Mouse (Mus musculus) embryonic facial prominence, embryonic 11.5 days (tissue): ENCODE results near the gene Commd8. TPM values are rescaled to one million over a fixed set of nuclear protein-coding genes. Genes with fewer than 3 reads are reported as not detected.

Experiments used
- ATAC-seq: fragments of 200-750 bp; cut with Nextera tagmentation; replicated peaks from 2 replicates; pipeline ENCODE4 v1.8.0; 2017; ENCODE audit warnings: low read depth; ENCODE audit not compliant: insufficient number of reproducible peaks, low FRiP score, low TSS enrichment
- DNase-seq: peaks from one replicate; pipeline ENCODE4 v3.0.0-alpha.2; 2015; ENCODE audit warnings: low spot score
- H3K27ac ChIP-seq: fragments of 300-500 bp; sonication (generic); replicated peaks from 2 replicates; pipeline ENCODE4 v1.5.1; 2014; ENCODE audit warnings: mild to moderate bottlenecking, low read depth, low read length, control low read depth
- H3K27me3 ChIP-seq: fragments of 300-500 bp; sonication (generic); 2 replicates; pipeline ENCODE4 v1.6.1; 2014; ENCODE audit warnings: mild to moderate bottlenecking, low read length, moderate library complexity, mixed read lengths; ENCODE audit not compliant: control insufficient read depth, insufficient read depth
- H3K36me3 ChIP-seq: fragments of 300-500 bp; sonication (generic); replicated peaks from 2 replicates; pipeline ENCODE4 v1.6.1; 2014; ENCODE audit warnings: low read depth, mild to moderate bottlenecking, low read length, moderate library complexity, mixed read lengths; ENCODE audit not compliant: control insufficient read depth, insufficient read depth
- H3K4me1 ChIP-seq: fragments of 300-500 bp; sonication (generic); 2 replicates; pipeline ENCODE4 v1.6.1; 2014; ENCODE audit warnings: low read length, mixed read lengths; ENCODE audit not compliant: control insufficient read depth, insufficient read depth
- H3K4me2 ChIP-seq: fragments of 300-500 bp; sonication (generic); 2 replicates; pipeline ENCODE4 v1.6.1; 2014; ENCODE audit warnings: low read depth, mild to moderate bottlenecking, control low read depth, low read length, moderate library complexity
- H3K4me3 ChIP-seq: fragments of 300-500 bp; sonication (generic); 2 replicates; pipeline ENCODE4 v1.5.1; 2014; ENCODE audit warnings: low read depth, low read length, control low read depth
- H3K9ac ChIP-seq: fragments of 300-500 bp; sonication (generic); replicated peaks from 2 replicates; pipeline ENCODE4 v1.6.1; 2014; ENCODE audit warnings: mild to moderate bottlenecking, control low read depth, low read length
- H3K9me3 ChIP-seq: fragments of 300-500 bp; sonication (generic); replicated peaks from 2 replicates; pipeline ENCODE4 v1.6.1; 2016; ENCODE audit warnings: mild to moderate bottlenecking, low read length, inconsistent platforms, mixed read lengths; ENCODE audit not compliant: control insufficient read depth
- WGBS: fragments of 180-500 bp; shearing (Covaris S2); extraction: QIAGEN DNeasy Blood & Tissue Kit; methylation state at CpG from one replicate; pipeline ENCODE4 v1.1.7; 2014; 5-methylcytosine and 5-hydroxymethylcytosine counted together
- polyA plus RNA-seq: library from polyadenylated mRNA; unstranded; fragments of >200 nt; fragmentation: Nextera tagmentation; extraction: Ambion mirVana; gene quantifications from 2 replicates; pipeline ENCODE4 v1.2.1, GENCODE M21; 2014

Commd8 gene
- polyA plus RNA-seq, 1 experiment from 2014 or later: 218 TPM

- Histone ChIP-seq H3K36me3 (no peaks in the 10 kb centered on the region), H3K27ac (no peak overlapping the region), H3K4me1 (no peaks in the 10 kb centered on the region), H3K27me3 (no peaks in the 10 kb centered on the region), H3K4me2 (peak overlapping the region; percentile 71), H3K4me3 (peak overlapping the region; percentile 44), H3K9ac (peak overlapping the region; percentile 61), H3K9me3 (no peaks in the 10 kb centered on the region)
- ATAC-seq (peak; percentile 98), DNase-seq (peak; percentile 94)
- WGBS: 1% methylated on average over 32 of the region's 32 CpGs
Observed at GRCm38 (mm10) chr5:72203028-72203733, 35.2 kb upstream of the Commd8 start.

GRCm38 (mm10) chr5:72202016-72202415 is 34.0 kb upstream of the Commd8 start:
- Histone ChIP-seq H3K9ac (no peak overlapping the region), H3K27ac (no peak overlapping the region), H3K4me1 (no peaks in the 10 kb centered on the region), H3K36me3 (no peaks in the 10 kb centered on the region), H3K4me3 (no peak overlapping the region), H3K4me2 (no peak overlapping the region), H3K9me3 (no peaks in the 10 kb centered on the region), H3K27me3 (no peaks in the 10 kb centered on the region)
- ATAC-seq: no peak
- WGBS: 46% methylated on average over 10 of the region's 10 CpGs
- DNase-seq: no peak

GRCm38 (mm10) chr5:72201600-72201999 is 33.6 kb upstream of the Commd8 start:
- Histone ChIP-seq H3K4me2 (no peak overlapping the region), H3K27ac (no peak overlapping the region), H3K4me3 (no peak overlapping the region), H3K9ac (no peak overlapping the region), H3K4me1 (no peaks in the 10 kb centered on the region), H3K27me3 (no peaks in the 10 kb centered on the region), H3K9me3 (no peaks in the 10 kb centered on the region), H3K36me3 (no peaks in the 10 kb centered on the region)
- ATAC-seq (no peak; the same call in 1 of the 2 replicates), DNase-seq (no peak)
- WGBS: 23% methylated on average over 7 of the region's 7 CpGs

GRCm38 (mm10) chr5:72195442-72195841 is 27.5 kb upstream of the Commd8 start:
- Histone ChIP-seq H3K4me1 (no peaks in the 10 kb centered on the region), H3K9me3 (no peaks in the 10 kb centered on the region), H3K4me3 (no peak overlapping the region), H3K27me3 (no peaks in the 10 kb centered on the region), H3K4me2 (no peak overlapping the region), H3K27ac (no peak overlapping the region), H3K36me3 (no peaks in the 10 kb centered on the region), H3K9ac (no peak overlapping the region)
- 81% methylated on average over 1 of the region's 1 CpGs for WGBS
- ATAC-seq: no peak
- DNase-seq: no peak

- no peak for ATAC-seq
Observed at GRCm38 (mm10) chr5:72191932-72192331, 23.9 kb upstream of the Commd8 start.

GRCm38 (mm10) chr5:72191154-72191553 is 23.2 kb upstream of the Commd8 start:
- Histone ChIP-seq H3K27me3 (no peaks in the 10 kb centered on the region), H3K9ac (no peak overlapping the region), H3K27ac (no peak overlapping the region), H3K36me3 (no peaks in the 10 kb centered on the region), H3K9me3 (no peaks in the 10 kb centered on the region), H3K4me1 (no peaks in the 10 kb centered on the region), H3K4me2 (no peak overlapping the region), H3K4me3 (no peak overlapping the region)
- no peak for ATAC-seq
- 86% methylated on average over 7 of the region's 7 CpGs for WGBS
- no peak for DNase-seq

More at GRCm38 (mm10) chr5:72191932-72192331, 23.9 kb upstream of the Commd8 start:
- no peak overlapping the region for H3K4me2 ChIP-seq
- WGBS: 80% methylated on average over 5 of the region's 5 CpGs
- H3K4me3 ChIP-seq: no peak overlapping the region
- no peak for DNase-seq
- H3K9me3 ChIP-seq: no peaks in the 10 kb centered on the region
- no peaks in the 10 kb centered on the region for H3K36me3 ChIP-seq
- H3K27ac ChIP-seq: no peak overlapping the region
- H3K9ac ChIP-seq: no peak overlapping the region
- H3K4me1 ChIP-seq: no peaks in the 10 kb centered on the region
- H3K27me3 ChIP-seq: no peaks in the 10 kb centered on the region

- ATAC-seq (no peak), DNase-seq (no peak)
- no peaks in the 10 kb centered on the region for H3K9me3 ChIP-seq
- no peaks in the 10 kb centered on the region for H3K4me1 ChIP-seq
- H3K27ac ChIP-seq: no peak overlapping the region
- no peak overlapping the region for H3K4me2 ChIP-seq
- 84% methylated on average over 13 of the region's 13 CpGs for WGBS
- no peak overlapping the region for H3K9ac ChIP-seq
- no peaks in the 10 kb centered on the region for H3K36me3 ChIP-seq
- no peak overlapping the region for H3K4me3 ChIP-seq
- no peaks in the 10 kb centered on the region for H3K27me3 ChIP-seq
Observed at GRCm38 (mm10) chr5:72184437-72185100, 16.6 kb upstream of the Commd8 start.

- ATAC-seq (no peak), DNase-seq (no peak)
- Histone ChIP-seq H3K4me3 (no peak overlapping the region), H3K9ac (no peak overlapping the region), H3K27ac (no peak overlapping the region), H3K4me2 (no peak overlapping the region), H3K4me1 (no peaks in the 10 kb centered on the region), H3K36me3 (no peaks in the 10 kb centered on the region), H3K27me3 (no peaks in the 10 kb centered on the region), H3K9me3 (no peaks in the 10 kb centered on the region)
- 81% methylated on average over 6 of the region's 6 CpGs for WGBS
Observed at GRCm38 (mm10) chr5:72183929-72184328, 15.9 kb upstream of the Commd8 start.
